Mouse (Mus musculus): ENCODE measurements around the gene Cdx2. TPM values are rescaled to one million over a fixed set of nuclear protein-coding genes. Genes with fewer than 3 reads are reported as not detected.

Gene Cdx2
- not detected in 2 replicates for polyA plus RNA-seq (2015; fragmentation: Nextera tagmentation; extraction: Ambion mirVana)

DNA sequence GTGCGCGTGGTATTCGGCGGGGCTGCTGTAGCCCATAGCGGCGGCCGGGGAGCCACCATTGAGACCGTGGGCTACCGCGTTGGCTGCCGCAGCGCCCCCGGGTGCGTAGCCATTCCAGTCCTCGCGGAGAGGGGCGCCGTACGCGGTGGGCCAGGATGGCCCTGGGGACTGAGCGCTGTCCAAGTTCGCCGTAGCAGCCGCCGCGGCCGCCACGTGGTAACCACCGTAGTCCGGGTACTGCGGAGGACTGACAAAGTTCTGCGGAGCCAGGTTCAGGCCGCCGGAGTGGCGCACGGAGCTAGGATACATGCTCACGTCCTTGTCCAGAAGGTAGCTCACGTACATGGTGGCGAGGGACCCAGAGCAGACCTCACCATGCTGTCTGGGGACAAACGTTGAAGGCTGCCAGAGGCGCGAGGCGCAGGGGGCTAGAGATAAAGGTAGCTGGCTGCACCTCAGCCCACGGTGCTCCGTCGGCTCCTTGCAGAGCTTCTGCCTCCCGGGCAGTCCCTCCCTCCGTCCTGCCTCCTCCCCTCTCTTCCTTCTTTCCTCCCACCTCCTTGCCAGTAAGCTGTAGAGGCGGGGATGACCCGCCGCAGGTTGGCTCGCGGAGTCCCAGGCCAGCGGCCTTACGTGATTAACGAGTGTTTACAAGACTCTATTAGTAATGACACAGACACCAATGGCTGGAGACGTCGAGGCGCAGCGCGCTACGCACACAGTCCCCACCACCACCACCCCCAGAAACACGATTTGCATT, at the start of gene Cdx2:
Gene Cdx2 (minus strand): TSS at position 633 of the 760 bp plus-strand sequence.
- H3K4me3 ChIP-seq (replicated peaks) = peak within 1 kb of the TSS; percentile 8; the same call in 1 of the 2 replicates
- ATAC-seq = peak; percentile 43; the same call in 1 of the 2 replicates

DNA sequence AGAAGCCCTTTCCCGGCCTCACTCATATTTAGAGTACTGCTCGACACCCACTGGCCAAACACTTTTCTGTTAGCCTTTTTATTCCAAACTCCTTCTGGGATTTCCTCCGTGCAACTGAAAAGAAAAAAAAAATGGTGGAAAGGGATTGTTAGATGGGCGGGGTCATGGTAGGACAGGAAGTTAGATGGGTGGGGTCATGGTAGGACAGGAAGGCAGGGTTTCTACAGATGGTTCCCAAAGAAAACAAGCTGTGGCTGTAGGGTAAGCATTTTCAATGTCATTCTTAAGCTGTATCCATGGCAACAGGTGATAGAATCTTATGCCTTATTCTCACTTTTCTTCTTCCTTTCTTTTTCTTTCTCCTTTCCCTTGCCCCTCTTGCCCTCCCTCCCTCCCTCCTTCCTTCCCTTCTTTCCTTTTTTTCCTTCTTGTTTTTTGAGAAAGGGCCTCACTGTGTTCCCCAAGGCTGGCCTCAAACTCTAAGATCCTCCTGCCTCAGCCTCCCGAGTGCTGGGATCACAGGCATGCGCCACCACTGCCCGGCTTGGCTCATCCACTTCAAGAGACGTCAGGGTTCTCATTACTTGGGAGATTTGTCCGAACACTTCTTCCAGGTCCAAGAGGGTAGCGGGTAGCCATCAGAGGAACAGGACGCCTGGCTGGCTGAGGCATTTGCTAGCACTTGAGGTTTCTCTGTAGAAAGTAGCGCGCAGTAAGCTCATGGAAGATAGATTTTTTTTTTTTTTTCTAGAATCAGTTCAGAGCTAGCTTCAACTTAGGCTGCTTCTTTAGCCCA, 49.4 kb upstream of the Cdx2 start:
- H3K9ac ChIP-seq (replicated peaks) = no peak overlapping the region
- H3K4me2 ChIP-seq (replicated peaks) = no peak overlapping the region
- H3K4me3 ChIP-seq (replicated peaks) = no peak overlapping the region
- ATAC-seq = no peak
- H3K27me3 ChIP-seq = no peaks in the 10 kb centered on the region
- no peaks in the 10 kb centered on the region for H3K9me3 ChIP-seq
- WGBS = 93% methylated on average over 13 of the region's 13 CpGs
- H3K36me3 ChIP-seq = no peaks in the 10 kb centered on the region
- no peaks in the 10 kb centered on the region for H3K4me1 ChIP-seq (replicated peaks)
- no peak overlapping the region for H3K27ac ChIP-seq

More for the DNA sequence above, at the start of gene Cdx2:
- peaks cover 20% of the 10 kb centered on the region for H3K4me1 ChIP-seq (replicated peaks)
- H3K9me3 ChIP-seq = no peaks in the 10 kb centered on the region
- H3K9ac ChIP-seq (replicated peaks) = no peak within 1 kb of the TSS
- H3K27ac ChIP-seq = no peak within 1 kb of the TSS
- no peaks in the 10 kb centered on the region for H3K36me3 ChIP-seq
- WGBS = under 1% methylated on average over 62 of the region's 63 CpGs
- H3K27me3 ChIP-seq = peaks cover 100% of the 10 kb centered on the region
- no peak within 1 kb of the TSS for H3K4me2 ChIP-seq (replicated peaks)

DNA sequence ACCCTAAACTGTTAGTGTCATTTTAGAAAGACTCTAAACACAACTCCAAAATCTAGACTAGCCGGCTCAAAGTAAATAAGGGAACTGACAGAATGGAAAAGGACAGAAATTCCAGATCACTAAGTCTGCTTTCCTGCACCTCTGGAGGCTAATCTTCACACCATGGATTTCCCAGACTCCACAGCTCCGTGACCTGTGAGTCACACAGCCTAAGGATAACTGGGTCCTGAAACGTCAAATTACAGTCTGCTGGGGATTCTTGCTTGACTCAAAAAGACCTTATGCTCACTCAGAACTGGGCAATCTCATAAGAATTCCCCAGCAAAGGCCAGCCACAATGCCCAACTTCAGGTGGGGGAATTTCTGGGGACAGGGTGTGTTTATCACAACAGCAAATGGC, 48.7 kb upstream of the Cdx2 start:
- no peak overlapping the region for H3K4me2 ChIP-seq (replicated peaks)
- no peak for ATAC-seq
- WGBS = 81% methylated on average over 3 of the region's 3 CpGs
- no peaks in the 10 kb centered on the region for H3K27me3 ChIP-seq
- no peak overlapping the region for H3K9ac ChIP-seq (replicated peaks)
- H3K27ac ChIP-seq = no peak overlapping the region
- no peaks in the 10 kb centered on the region for H3K4me1 ChIP-seq (replicated peaks)
- H3K4me3 ChIP-seq (replicated peaks) = no peak overlapping the region
- no peaks in the 10 kb centered on the region for H3K9me3 ChIP-seq
- no peaks in the 10 kb centered on the region for H3K36me3 ChIP-seq

DNA sequence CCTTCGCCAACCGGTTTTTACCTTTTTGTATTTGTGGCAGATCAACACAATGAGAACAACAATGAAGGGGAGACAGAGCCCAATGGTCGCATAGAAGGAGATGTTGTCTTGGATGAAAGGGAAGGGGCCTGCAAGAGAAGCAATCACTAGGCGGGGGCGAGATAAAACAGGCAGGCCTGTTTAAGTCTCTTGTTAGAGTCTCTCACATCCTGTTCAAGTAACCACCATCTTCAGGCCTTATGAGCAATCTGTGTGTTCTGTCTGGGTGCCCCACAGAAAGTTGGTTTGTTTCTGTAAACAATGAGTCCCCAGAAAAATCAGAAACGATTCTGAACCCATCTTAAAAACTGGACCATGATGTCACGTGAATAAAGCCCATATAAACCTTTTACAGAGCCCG, 47.9 kb upstream of the Cdx2 start:
- H3K4me2 ChIP-seq (replicated peaks) = no peak overlapping the region
- H3K36me3 ChIP-seq = no peaks in the 10 kb centered on the region
- no peaks in the 10 kb centered on the region for H3K9me3 ChIP-seq
- no peak overlapping the region for H3K9ac ChIP-seq (replicated peaks)
- no peak overlapping the region for H3K4me3 ChIP-seq (replicated peaks)
- 75% methylated on average over 8 of the region's 8 CpGs for WGBS
- no peaks in the 10 kb centered on the region for H3K4me1 ChIP-seq (replicated peaks)
- H3K27me3 ChIP-seq = no peaks in the 10 kb centered on the region
- no peak overlapping the region for H3K27ac ChIP-seq
- ATAC-seq = no peak

DNA sequence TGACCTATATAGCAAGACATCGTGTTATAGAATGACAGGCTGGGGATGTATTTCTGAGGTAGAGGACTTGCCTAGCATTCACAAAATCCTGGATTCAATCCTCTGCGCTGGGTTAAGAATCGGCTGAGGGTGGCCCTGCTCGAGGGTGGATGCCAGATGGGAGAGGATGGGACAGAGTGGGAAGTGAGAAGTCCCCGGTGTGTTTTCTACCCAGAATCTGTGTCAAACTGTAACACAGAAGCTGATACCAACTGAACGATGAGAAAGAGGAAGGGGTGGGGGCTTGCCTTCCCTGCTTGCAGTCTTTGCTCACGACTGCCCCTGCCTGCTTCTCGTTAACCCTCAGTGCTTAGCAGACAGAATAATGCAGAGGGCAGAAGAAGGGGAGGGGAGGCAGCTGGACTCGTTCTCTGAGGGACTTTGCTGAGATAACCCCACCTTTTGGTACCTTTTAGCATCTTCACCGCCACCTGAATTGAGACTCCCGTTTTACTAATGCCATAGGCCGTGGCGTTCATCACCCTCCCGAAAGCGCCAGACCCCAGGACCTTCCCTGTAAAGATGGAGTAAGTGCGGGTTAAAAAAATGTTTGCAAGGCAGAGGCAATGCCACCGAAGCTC, 47.2 kb upstream of the Cdx2 start:
- Histone ChIP-seq H3K27ac (no peak overlapping the region), H3K4me1 (replicated peaks) (no peaks in the 10 kb centered on the region), H3K9me3 (no peaks in the 10 kb centered on the region), H3K4me3 (replicated peaks) (no peak overlapping the region), H3K27me3 (no peaks in the 10 kb centered on the region), H3K4me2 (replicated peaks) (no peak overlapping the region), H3K9ac (replicated peaks) (no peak overlapping the region), H3K36me3 (no peaks in the 10 kb centered on the region)
- no peak for ATAC-seq
- 73% methylated on average over 17 of the region's 17 CpGs for WGBS

DNA sequence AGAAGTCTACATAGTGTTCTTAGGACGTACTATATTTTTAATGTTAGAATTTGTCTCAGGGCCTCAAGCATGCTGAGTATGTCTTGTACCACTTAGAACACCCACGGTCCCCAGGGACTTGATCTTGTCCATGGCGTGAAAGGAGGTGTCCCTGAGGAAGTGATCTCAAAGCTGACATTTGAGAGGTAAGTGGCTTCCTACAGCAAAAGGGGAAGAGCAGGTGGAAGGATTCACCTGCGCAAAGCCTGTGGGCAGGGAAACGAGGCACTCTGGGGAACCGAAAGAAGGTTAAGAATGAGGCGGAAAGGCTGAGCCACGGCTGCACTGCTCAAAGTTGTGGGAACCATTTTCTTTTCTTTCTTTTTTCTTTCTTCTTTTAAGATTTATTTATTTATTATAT, 44.9 kb upstream of the Cdx2 start:
- Histone ChIP-seq H3K27me3 (no peaks in the 10 kb centered on the region), H3K4me2 (replicated peaks) (no peak overlapping the region), H3K27ac (no peak overlapping the region), H3K4me1 (replicated peaks) (no peaks in the 10 kb centered on the region), H3K9me3 (no peaks in the 10 kb centered on the region), H3K4me3 (replicated peaks) (no peak overlapping the region), H3K9ac (replicated peaks) (no peak overlapping the region), H3K36me3 (no peaks in the 10 kb centered on the region)
- 94% methylated on average over 8 of the region's 8 CpGs for WGBS
- ATAC-seq = no peak

DNA sequence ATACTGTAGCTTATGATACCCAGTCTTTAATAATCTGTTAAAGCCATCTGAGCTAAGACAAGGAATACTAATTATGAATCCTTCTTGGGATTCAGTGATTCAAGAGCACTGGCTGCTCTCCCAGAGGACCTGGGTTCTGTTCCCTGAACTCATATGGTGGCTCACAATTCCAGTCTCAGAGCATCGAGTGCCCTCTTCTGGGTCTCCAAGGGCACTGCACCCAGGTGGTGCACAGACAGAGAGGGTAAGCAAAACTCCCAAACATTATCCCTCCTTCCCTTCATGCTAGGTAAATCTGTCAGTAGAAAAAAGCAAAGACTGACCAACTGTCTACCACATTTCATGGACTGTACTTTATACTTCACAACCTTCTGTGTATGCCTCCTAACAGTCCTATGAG, 38.9 kb upstream of the Cdx2 start:
- Histone ChIP-seq H3K4me2 (replicated peaks) (no peak overlapping the region), H3K9me3 (no peaks in the 10 kb centered on the region), H3K4me1 (replicated peaks) (no peaks in the 10 kb centered on the region), H3K9ac (replicated peaks) (no peak overlapping the region), H3K36me3 (no peaks in the 10 kb centered on the region), H3K4me3 (replicated peaks) (no peak overlapping the region), H3K27ac (no peak overlapping the region), H3K27me3 (no peaks in the 10 kb centered on the region)
- ATAC-seq = no peak
- 79% methylated on average over 1 of the region's 1 CpGs for WGBS

DNA sequence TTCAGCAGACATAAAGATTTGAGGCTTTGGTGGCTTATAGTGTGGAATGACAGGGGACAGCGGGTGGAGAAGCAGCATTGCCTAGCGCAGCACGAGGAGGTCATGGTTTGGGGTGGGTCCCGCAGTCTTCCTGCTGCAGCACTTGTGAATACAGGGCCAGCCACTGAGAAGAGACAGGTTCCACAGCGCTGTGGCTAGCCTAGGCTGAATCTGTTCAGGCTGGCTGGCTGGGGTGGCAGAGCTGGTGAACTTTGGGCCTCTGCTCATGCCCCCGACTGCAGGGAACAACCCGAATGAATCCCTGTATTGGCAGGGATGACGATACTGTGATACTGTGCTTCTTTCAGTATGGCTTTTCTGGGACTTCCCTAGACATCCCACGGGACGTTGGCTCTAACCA, 36.8 kb upstream of the Cdx2 start:
- H3K4me2 ChIP-seq (replicated peaks) = no peak overlapping the region
- 92% methylated on average over 10 of the region's 10 CpGs for WGBS

DNA sequence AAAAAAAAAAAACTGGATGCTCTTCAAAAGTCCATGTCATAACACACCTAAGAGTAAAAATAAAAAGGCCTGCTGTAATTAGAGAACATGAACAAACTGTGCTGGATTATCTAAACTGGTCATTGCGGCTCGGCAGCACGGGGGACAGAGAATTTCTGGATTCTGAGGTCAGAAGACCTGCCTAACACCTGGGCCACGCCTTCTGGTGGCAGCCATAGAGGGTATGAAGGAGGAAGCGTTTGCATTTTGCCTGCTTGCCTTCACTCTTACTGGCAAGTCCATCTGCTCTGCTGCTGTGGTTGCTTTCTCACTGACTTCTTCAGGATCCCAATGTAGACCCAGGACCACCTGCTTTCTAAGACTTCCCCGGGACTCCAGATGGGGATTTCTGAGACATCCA, 35.8 kb upstream of the Cdx2 start:
- H3K4me1 ChIP-seq (replicated peaks) = no peaks in the 10 kb centered on the region
- no peak for ATAC-seq
- no peak overlapping the region for H3K9ac ChIP-seq (replicated peaks)
- WGBS = 95% methylated on average over 6 of the region's 6 CpGs
- H3K27me3 ChIP-seq = no peaks in the 10 kb centered on the region
- H3K27ac ChIP-seq = no peak overlapping the region
- no peaks in the 10 kb centered on the region for H3K9me3 ChIP-seq
- H3K4me3 ChIP-seq (replicated peaks) = no peak overlapping the region
- no peak overlapping the region for H3K4me2 ChIP-seq (replicated peaks)
- H3K36me3 ChIP-seq = no peaks in the 10 kb centered on the region

More for the DNA sequence above, 36.8 kb upstream of the Cdx2 start:
- Histone ChIP-seq H3K4me1 (replicated peaks) (no peaks in the 10 kb centered on the region), H3K9ac (replicated peaks) (no peak overlapping the region), H3K36me3 (no peaks in the 10 kb centered on the region), H3K9me3 (no peaks in the 10 kb centered on the region), H3K27ac (no peak overlapping the region), H3K27me3 (no peaks in the 10 kb centered on the region), H3K4me3 (replicated peaks) (no peak overlapping the region)
- no peak for ATAC-seq

DNA sequence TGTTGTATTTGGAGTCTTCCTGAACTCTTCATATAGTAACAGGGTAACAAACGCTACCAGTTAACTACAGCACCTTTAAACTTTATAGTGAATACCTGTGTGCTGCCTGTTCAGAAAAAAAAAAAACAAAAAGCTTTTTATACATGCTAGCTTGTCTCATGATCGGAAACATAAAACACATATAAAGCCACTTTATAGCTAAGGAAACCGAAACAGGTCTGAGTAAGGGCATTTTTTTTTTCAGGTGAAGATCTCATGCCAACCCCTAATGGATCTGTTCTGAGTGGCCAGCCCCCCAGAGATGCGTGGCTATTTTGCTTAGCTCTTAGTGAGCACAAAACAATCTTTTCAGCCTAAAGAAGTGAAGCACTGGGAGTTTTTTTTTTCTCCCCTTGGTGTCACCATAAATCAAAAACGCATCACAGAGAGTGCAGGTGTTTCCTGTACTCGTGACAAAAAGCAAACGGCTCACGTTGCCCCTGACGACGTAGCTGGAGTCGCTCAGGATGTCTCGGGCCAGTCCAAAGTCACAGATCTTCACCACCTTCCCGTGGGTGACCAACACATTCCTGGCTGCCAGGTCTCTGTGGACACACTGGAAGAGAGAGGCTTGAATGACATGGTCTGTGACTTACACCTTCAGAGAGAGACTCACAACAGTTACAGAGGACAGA, 33.8 kb upstream of the Cdx2 start:
- Histone ChIP-seq H3K4me2 (replicated peaks) (no peak overlapping the region), H3K9me3 (no peaks in the 10 kb centered on the region), H3K9ac (replicated peaks) (no peak overlapping the region), H3K36me3 (no peaks in the 10 kb centered on the region), H3K27me3 (no peaks in the 10 kb centered on the region), H3K27ac (no peak overlapping the region), H3K4me3 (replicated peaks) (no peak overlapping the region), H3K4me1 (replicated peaks) (no peaks in the 10 kb centered on the region)
- no peak for ATAC-seq
- 81% methylated on average over 13 of the region's 13 CpGs for WGBS

DNA sequence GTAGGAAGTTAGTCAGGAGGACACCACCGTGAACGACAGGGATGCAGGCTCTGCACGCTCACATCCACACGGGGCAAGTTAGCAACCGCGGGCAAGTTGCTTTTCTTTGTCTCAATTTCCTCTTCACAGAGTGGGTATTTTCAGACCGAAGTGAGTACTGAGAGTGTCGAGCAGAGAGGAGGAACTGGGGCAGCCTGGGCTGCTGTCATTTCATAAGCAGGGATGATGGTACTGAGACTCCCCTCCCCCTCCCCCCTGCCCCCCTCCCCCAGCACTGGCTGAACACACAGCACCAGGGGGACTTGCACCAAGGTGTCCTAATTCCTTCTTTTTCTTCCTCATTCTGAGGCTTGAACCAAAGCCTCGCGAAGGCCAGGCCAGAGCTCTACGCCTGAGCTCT, 32.5 kb upstream of the Cdx2 start:
- H3K9me3 ChIP-seq = no peaks in the 10 kb centered on the region
- H3K4me3 ChIP-seq (replicated peaks) = no peak overlapping the region
- no peak overlapping the region for H3K4me2 ChIP-seq (replicated peaks)
- no peak for ATAC-seq
- no peaks in the 10 kb centered on the region for H3K27me3 ChIP-seq
- H3K27ac ChIP-seq = no peak overlapping the region
- H3K9ac ChIP-seq (replicated peaks) = no peak overlapping the region
- 90% methylated on average over 11 of the region's 11 CpGs for WGBS
- H3K36me3 ChIP-seq = no peaks in the 10 kb centered on the region
- H3K4me1 ChIP-seq (replicated peaks) = no peaks in the 10 kb centered on the region

DNA sequence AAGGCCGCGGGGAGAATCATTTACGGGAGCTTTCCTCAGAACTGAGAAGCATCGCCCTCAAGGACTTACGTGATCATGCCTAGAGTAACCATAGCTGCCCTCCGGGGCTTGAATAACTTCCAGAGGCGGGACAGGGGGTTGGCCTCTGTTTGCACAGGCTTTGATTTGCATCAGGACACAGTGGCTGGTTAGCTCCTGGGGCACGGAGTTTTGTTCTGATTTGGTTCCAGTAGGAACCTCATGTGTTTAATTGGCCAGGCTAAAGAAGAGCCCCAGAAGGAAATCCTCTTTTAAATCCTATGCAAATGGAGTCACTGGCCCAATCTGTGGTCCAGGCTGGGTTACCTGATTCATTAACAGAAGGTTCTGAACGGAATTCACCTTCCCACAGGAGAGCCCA, 31.9 kb upstream of the Cdx2 start:
- Histone ChIP-seq H3K9me3 (no peaks in the 10 kb centered on the region), H3K4me1 (replicated peaks) (no peaks in the 10 kb centered on the region), H3K4me2 (replicated peaks) (no peak overlapping the region), H3K27ac (no peak overlapping the region), H3K9ac (replicated peaks) (no peak overlapping the region), H3K4me3 (replicated peaks) (no peak overlapping the region), H3K27me3 (no peaks in the 10 kb centered on the region), H3K36me3 (no peaks in the 10 kb centered on the region)
- ATAC-seq = no peak
- WGBS = 54% methylated on average over 9 of the region's 9 CpGs

All from midbrain, embryonic 13.5 days (tissue).